Comparison of ENCODE assay signal across 8 mouse cellular contexts in the genomic region with DNA sequence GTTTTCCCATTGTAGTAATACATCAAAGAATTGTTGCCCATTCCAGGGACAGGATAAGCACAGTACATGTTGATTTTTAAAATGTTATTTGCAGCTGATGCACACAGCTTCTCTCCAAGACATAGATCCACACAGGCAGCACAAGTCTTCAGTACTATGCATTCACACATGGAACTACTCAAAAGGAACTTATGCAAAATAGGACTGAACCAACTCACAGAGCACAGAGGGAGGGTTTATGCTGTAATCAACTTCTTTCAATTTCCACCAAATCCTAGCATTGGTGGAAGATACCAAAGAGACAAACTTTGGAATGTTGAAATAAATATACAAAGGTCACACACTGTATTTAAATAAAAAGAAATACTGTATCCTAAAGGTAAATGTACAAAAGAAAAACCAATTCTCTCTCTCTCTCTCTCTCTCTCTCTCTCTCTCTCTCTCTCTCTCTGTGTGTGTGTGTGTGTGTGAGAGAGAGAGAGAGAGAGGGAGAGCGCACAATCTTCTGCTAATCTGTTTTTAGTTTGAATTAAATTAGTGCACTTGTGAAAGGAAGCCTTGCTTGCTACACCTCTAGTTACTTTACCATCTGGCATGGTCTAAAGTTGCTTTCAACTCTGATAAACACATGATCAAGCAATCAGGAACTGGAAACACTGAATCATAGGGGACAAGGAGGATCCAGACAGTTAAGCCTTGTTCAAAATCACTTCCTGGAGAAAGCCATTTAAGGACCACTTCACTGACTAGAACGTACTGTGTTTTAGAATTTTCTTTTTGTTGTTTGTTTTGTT.
DNase-seq lines count a peak whose midpoint lies in the region; TF ChIP-seq lines count a peak whose summit lies in the region.

No protein-coding gene starts in this region.

- DNase-seq in layer of hippocampus, adult 9-11 months: peak; percentile 21
- no peak for DNase-seq in layer of hippocampus, postnatal 10 days (ENCODE audit: low spot score in 2 of 2)
- DNase-seq in brain, embryonic 18.5 days (ENCODE audit: low read depth, low spot score): peak; percentile 67
- DNase-seq in heart, adult 9 months (ENCODE audit: low spot score in 2 of 2): peak; percentile 65 to 79
- DNase-seq in limb, embryonic 10.5 days (ENCODE audit: low spot score): no peak
- DNase-seq in urinary bladder, adult 2 months (ENCODE audit: low spot score): no peak
- DNase-seq in urinary bladder, postnatal 4 days (ENCODE audit: low spot score in 2 of 2): no peak

- H3K79me2 ChIP-seq in myocyte (ENCODE audit: control insufficient read depth, insufficient read depth): peaks cover 21% of the 10 kb centered on the region

- peak overlapping the region; percentile 58 for H3K4me3 ChIP-seq in limb, embryonic 10.5 days
- no peak overlapping the region for H3K4me3 ChIP-seq in myocyte

- TF ChIP-seq POLR2A in myocyte (IDR thresholded peaks at IDR 0.05; ENCODE audit: insufficient read length, low read depth): no peak

- H3K4me1 ChIP-seq in limb, embryonic 10.5 days: peaks cover 58% of the 10 kb centered on the region

- no peaks in the 10 kb centered on the region for H3K36me3 ChIP-seq in limb, embryonic 10.5 days
- H3K36me3 ChIP-seq in myocyte (ENCODE audit: control insufficient read depth, insufficient read depth): no peaks in the 10 kb centered on the region

- WGBS in limb, embryonic 10.5 days: 15% methylated on average over 2 of the region's 2 CpGs

- H3K4me2 ChIP-seq in myocyte (ENCODE audit: low read depth): peak overlapping the region; percentile 37

- H3ac ChIP-seq in myocyte (ENCODE audit: control insufficient read depth, insufficient read length): no peak overlapping the region

- peak overlapping the region; percentile 86 for H3K27ac ChIP-seq in limb, embryonic 10.5 days

- H3K27me3 ChIP-seq in limb, embryonic 10.5 days (ENCODE audit: low read depth, poor library complexity, severe bottlenecking): no peaks in the 10 kb centered on the region
- H3K27me3 ChIP-seq in myocyte (ENCODE audit: control insufficient read depth, insufficient read depth, insufficient read length): no peaks in the 10 kb centered on the region

- no peaks in the 10 kb centered on the region for H3K9me3 ChIP-seq in limb, embryonic 10.5 days (replicated peaks)

TF ChIP-seq in myocyte, 11 proteins besides CTCF, POLR2A, EP300 and RAD21:
- TF ChIP-seq E2F4 (IDR thresholded peaks at IDR 0.05; ENCODE audit: insufficient read depth) (no peak), TCF3 (IDR thresholded peaks at IDR 0.05; ENCODE audit: insufficient read length, low read depth) (no peak), REST (IDR thresholded peaks at IDR 0.05; ENCODE audit: insufficient read depth, insufficient read length) (no peak), CEBPB (IDR thresholded peaks at IDR 0.05; ENCODE audit: insufficient read depth, poor library complexity, severe bottlenecking) (no peak), USF1 (IDR thresholded peaks at IDR 0.05; ENCODE audit: low read depth) (no peak)

Comparison
In these comparisons a context has a peak if more than half of its experiments do, and no peak if none do; other contexts are left out.
1. DNase-seq: peak in layer of hippocampus, adult 9-11 months (single experiment), brain, embryonic 18.5 days (single experiment) and heart, adult 9 months (2 of 2); none in layer of hippocampus, postnatal 10 days (0 of 2), limb, embryonic 10.5 days (single experiment), urinary bladder, adult 2 months (single experiment) and urinary bladder, postnatal 4 days (0 of 2).